Mouse (Mus musculus): ENCODE results near the gene 4930512M02Rik.

GRCm38 (mm10) chr11:11565146-11565820, 62.4 kb downstream of the 4930512M02Rik start:
- TF ChIP-seq CTCF (IDR thresholded peaks at IDR 0.05; ENCODE audit: insufficient read depth, low read length) (no peak), POLR2A (IDR thresholded peaks at IDR 0.05; ENCODE audit: borderline replicate concordance, extremely low read depth, low read depth, low read length) (no peak)
